Comparison of ENCODE assay signal across 8 mouse cellular contexts in genomic region chr9:7594816-7595540, GRCm38 (mm10). TPM values are rescaled to one million over a fixed set of nuclear protein-coding genes. Genes with fewer than 3 reads are reported as not detected.
DNase-seq lines count a peak whose midpoint lies in the region; ATAC-seq and TF ChIP-seq lines count a peak whose summit lies in the region.

No protein-coding gene starts in this region.

- H3K4me3 ChIP-seq in bone marrow, adult 2 months (replicated peaks; ENCODE audit: control insufficient read depth, low read depth, low read length) = peak overlapping the region; percentile 7
- peak overlapping the region; percentile 36 for H3K4me3 ChIP-seq in embryonic fibroblast, embryonic 13.5 days (ENCODE audit: insufficient read depth, low read length)
- peak overlapping the region; percentile 44 for H3K4me3 ChIP-seq in heart, embryonic 10.5 days
- peak overlapping the region; percentile 43 for H3K4me3 ChIP-seq in kidney, embryonic 15.5 days (replicated peaks)

- peak; percentile 88 for TF ChIP-seq CTCF in bone marrow, adult 2 months (IDR thresholded peaks at IDR 0.05; ENCODE audit: control insufficient read depth, insufficient read depth, low read length)
- TF ChIP-seq CTCF in embryonic fibroblast, embryonic 13.5 days (IDR thresholded peaks at IDR 0.05; ENCODE audit: borderline replicate concordance, insufficient read depth, low read length) = peak; percentile 84

- no peaks in the 10 kb centered on the region for H3K36me3 ChIP-seq in heart, embryonic 10.5 days
- no peaks in the 10 kb centered on the region for H3K36me3 ChIP-seq in kidney, embryonic 15.5 days

- no peak overlapping the region for H3K27ac ChIP-seq in bone marrow, adult 2 months (ENCODE audit: control insufficient read depth, insufficient read depth, low read depth, low read length, poor library complexity)
- no peak overlapping the region for H3K27ac ChIP-seq in embryonic fibroblast, embryonic 13.5 days (ENCODE audit: insufficient read depth, low read length)
- H3K27ac ChIP-seq in heart, embryonic 10.5 days = 0 out of 2 replicates have a peak overlapping the region, but pooled peaks have one; percentile 42
- H3K27ac ChIP-seq in kidney, embryonic 15.5 days = no peak overlapping the region

- no peaks in the 10 kb centered on the region for H3K27me3 ChIP-seq in heart, embryonic 10.5 days (ENCODE audit: insufficient read depth, poor library complexity, severe bottlenecking)
- H3K27me3 ChIP-seq in kidney, embryonic 15.5 days = no peaks in the 10 kb centered on the region

- H3K9me3 ChIP-seq in heart, embryonic 10.5 days = no peaks in the 10 kb centered on the region
- no peaks in the 10 kb centered on the region for H3K9me3 ChIP-seq in kidney, embryonic 15.5 days (replicated peaks)

- WGBS in bone marrow, adult 2 months = 1% methylated on average over 6 of the region's 6 CpGs
- WGBS in heart, embryonic 10.5 days = 18% methylated on average over 6 of the region's 6 CpGs
- WGBS in kidney, embryonic 15.5 days = 6% methylated on average over 6 of the region's 6 CpGs

- peak overlapping the region; percentile 58 for H3K4me2 ChIP-seq in kidney, embryonic 15.5 days

- DNase-seq in 416B (ENCODE audit: low read depth) = peak; percentile 91
- DNase-seq in heart, embryonic 10.5 days (ENCODE audit: low spot score) = peak; percentile 80
- peak; percentile 61 for DNase-seq in liver
- DNase-seq in spleen, postnatal 4 days (ENCODE audit: low spot score in 2 of 2) = peak; percentile 63 to 77

- H3K9ac ChIP-seq in kidney, embryonic 15.5 days = no peak overlapping the region

- no peak for TF ChIP-seq POLR2A in bone marrow, adult 2 months (IDR thresholded peaks at IDR 0.05; ENCODE audit: borderline replicate concordance, control insufficient read depth, low read depth, low read length)
- TF ChIP-seq POLR2A in embryonic fibroblast, embryonic 13.5 days (IDR thresholded peaks at IDR 0.05; ENCODE audit: low read depth, low read length) = no peak

- ATAC-seq in kidney, embryonic 15.5 days (replicated peaks; ENCODE audit: low FRiP score) = peak; percentile 99
- ATAC-seq in monocyte, adult 5-6 weeks (replicated peaks; ENCODE audit: insufficient number of reproducible peaks, low FRiP score, low TSS enrichment, poor library complexity, severe bottlenecking) = peak; percentile 98

- H3K4me1 ChIP-seq in bone marrow, adult 2 months (ENCODE audit: control insufficient read depth, insufficient read depth, low read length) = no peaks in the 10 kb centered on the region; the same call in 1 of the 2 replicates
- 0 out of 2 replicates have a peak, but pooled peaks cover 3% of the 10 kb centered on the region for H3K4me1 ChIP-seq in embryonic fibroblast, embryonic 13.5 days (ENCODE audit: control insufficient read depth, insufficient read depth, low read length)
- 0 out of 2 replicates have a peak, but pooled peaks cover 4% of the 10 kb centered on the region for H3K4me1 ChIP-seq in heart, embryonic 10.5 days
- H3K4me1 ChIP-seq in kidney, embryonic 15.5 days = 0 out of 2 replicates have a peak, but pooled peaks cover 2% of the 10 kb centered on the region

RNA-seq across cellular contexts. Expression of gene Mmp27, which starts 23.8 kb away (rescaled TPM):
- polyA plus RNA-seq in bone marrow, adult 2 months (2011; ENCODE audit: insufficient read depth, insufficient read length, low replicate concordance, missing spikeins) = 1.3 TPM in 1 of 2 replicates, not detected in the other
- not detected in 2 replicates for polyA plus RNA-seq in embryonic fibroblast, embryonic 13.5 days (2011; ENCODE audit: insufficient read length, low read depth, missing spikeins)
- not detected in 2 replicates for polyA plus RNA-seq in heart, embryonic 10.5 days (2016; fragmentation: Nextera tagmentation; extraction: Ambion mirVana)
- polyA plus RNA-seq in kidney, embryonic 15.5 days (2015; fragmentation: Nextera tagmentation; extraction: Ambion mirVana) = not detected in 2 replicates
- total RNA-seq in monocyte, adult 5-6 weeks (2017) = not detected in 3 replicates

RNA-seq across cellular contexts. Expression of gene Mmp20, which starts 33.1 kb away (rescaled TPM):
- polyA plus RNA-seq in bone marrow, adult 2 months (2011; ENCODE audit: insufficient read depth, insufficient read length, low replicate concordance, missing spikeins) = not detected in 2 replicates
- not detected in 2 replicates for polyA plus RNA-seq in embryonic fibroblast, embryonic 13.5 days (2011; ENCODE audit: insufficient read length, low read depth, missing spikeins)
- not detected in 2 replicates for polyA plus RNA-seq in heart, embryonic 10.5 days (2016; fragmentation: Nextera tagmentation; extraction: Ambion mirVana)
- polyA plus RNA-seq in kidney, embryonic 15.5 days (2015; fragmentation: Nextera tagmentation; extraction: Ambion mirVana) = not detected in 2 replicates
- total RNA-seq in monocyte, adult 5-6 weeks (2017) = not detected in 3 replicates

RNA-seq across cellular contexts. Expression of gene Mmp8, which starts 36.7 kb away (rescaled TPM):
- 66.3 and 247 TPM in 2 replicates for polyA plus RNA-seq in bone marrow, adult 2 months (2011; ENCODE audit: insufficient read depth, insufficient read length, low replicate concordance, missing spikeins)
- not detected in 2 replicates for polyA plus RNA-seq in embryonic fibroblast, embryonic 13.5 days (2011; ENCODE audit: insufficient read length, low read depth, missing spikeins)
- polyA plus RNA-seq in heart, embryonic 10.5 days (2016; fragmentation: Nextera tagmentation; extraction: Ambion mirVana) = 0.09 TPM in 1 of 2 replicates, not detected in the other
- polyA plus RNA-seq in kidney, embryonic 15.5 days (2015; fragmentation: Nextera tagmentation; extraction: Ambion mirVana) = 0.65 and 0.87 TPM in 2 replicates
- total RNA-seq in monocyte, adult 5-6 weeks (2017) = 1.5 to 1.7 TPM in 2 of 3 replicates, not detected in the other

Comparison
In these comparisons a context has a peak if more than half of its experiments do, and no peak if none do; other contexts are left out.
1. RNA of gene Mmp8, which starts 36.7 kb away (polyA plus RNA-seq): 66.3 to 247 TPM in bone marrow, adult 2 months; 0.65 to 0.87 TPM in kidney, embryonic 15.5 days, 0.09 TPM in heart, embryonic 10.5 days and not detected in embryonic fibroblast, embryonic 13.5 days; every median in the first group is over 10 times any median in the second.
2. Peak in every context shown above with its lines, with median percentiles within 50 percentile points of each other: DNase-seq and H3K4me3 ChIP-seq.